In the genomic region with DNA sequence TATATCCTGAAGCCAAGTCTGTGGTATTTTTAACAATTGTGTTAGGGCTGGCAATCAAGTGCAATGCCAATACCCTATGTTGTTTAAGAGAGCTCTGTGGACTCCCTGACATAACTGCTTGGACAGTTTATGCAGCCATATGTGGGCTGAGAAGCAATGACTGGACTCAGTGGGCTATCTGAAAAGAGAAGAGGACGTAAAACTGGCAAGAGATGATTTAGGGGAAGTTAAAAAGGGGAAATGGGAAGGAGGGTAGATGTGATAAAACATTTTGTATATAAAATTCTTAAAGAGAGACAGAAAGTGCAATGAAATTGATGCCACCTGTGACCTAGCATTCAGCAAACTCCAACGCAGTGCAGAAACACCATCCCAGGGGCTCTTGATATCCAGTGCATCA, we compare ENCODE assay signal across 26 mouse cellular contexts.
A peak's percentile ranks its signal among the peaks of the same experiment; 100 is the strongest.
DNase-seq lines count a peak whose midpoint lies in the region; ATAC-seq lines count a peak whose summit lies in the region.
"Had no signal": no experiment of that assay in that cellular context is flagged by ENCODE, and none has a peak within 500 bp of the region (broad histone marks: within the 10 kb centered on the region; RNA-seq: fewer than 3 reads in every experiment).

No protein-coding gene starts in this region.

- no peaks in the 10 kb centered on the region for H3K36me3 ChIP-seq in midbrain, embryonic 16.5 days (ENCODE audit: control insufficient read depth, insufficient read depth, low read length)
- H3K36me3 ChIP-seq: embryonic facial prominence, embryonic 10.5 days; embryonic facial prominence, embryonic 13.5 days; forebrain, embryonic 12.5 days; forebrain, embryonic 15.5 days; heart, embryonic 10.5 days; heart, embryonic 13.5 days; hindbrain, embryonic 12.5 days; hindbrain, embryonic 15.5 days had no signal

- peak; percentile 67 for ATAC-seq in common myeloid progenitor, adult 5-6 weeks (replicated peaks; ENCODE audit: low read depth, poor library complexity, severe bottlenecking)
- ATAC-seq in megakaryocyte, adult 5-6 weeks (ENCODE audit: poor library complexity, severe bottlenecking): peak; percentile 77
- ATAC-seq in midbrain, embryonic 16.5 days: no peak
- ATAC-seq: CD4-positive, CD25-positive, alpha-beta regulatory T cell, adult 4 months; forebrain, embryonic 15.5 days; Patski had no signal

- no peak overlapping the region for H3K27ac ChIP-seq in midbrain, embryonic 16.5 days (ENCODE audit: low read length)
- H3K27ac ChIP-seq: embryonic facial prominence, embryonic 10.5 days; embryonic facial prominence, embryonic 13.5 days; forebrain, embryonic 12.5 days; forebrain, embryonic 15.5 days; heart, adult 2 months; heart, embryonic 10.5 days; heart, embryonic 13.5 days; hindbrain, embryonic 12.5 days; hindbrain, embryonic 15.5 days had no signal

- H3K9ac ChIP-seq in midbrain, embryonic 16.5 days (ENCODE audit: low read depth, low read length): no peak overlapping the region
- H3K9ac ChIP-seq: embryonic facial prominence, embryonic 13.5 days; forebrain, embryonic 12.5 days; forebrain, embryonic 15.5 days; heart, embryonic 13.5 days; hindbrain, embryonic 12.5 days; hindbrain, embryonic 15.5 days had no signal

- H3K27me3 ChIP-seq in midbrain, embryonic 16.5 days (ENCODE audit: control insufficient read depth, insufficient read depth, low read depth, low read length): no peaks in the 10 kb centered on the region
- H3K27me3 ChIP-seq: embryonic facial prominence, embryonic 13.5 days; forebrain, embryonic 12.5 days; forebrain, embryonic 15.5 days; heart, embryonic 13.5 days; hindbrain, embryonic 12.5 days; hindbrain, embryonic 15.5 days had no signal

- H3K4me1 ChIP-seq in midbrain, embryonic 16.5 days (ENCODE audit: control insufficient read depth, insufficient read depth, low read length): no peaks in the 10 kb centered on the region
- H3K4me1 ChIP-seq: embryonic facial prominence, embryonic 13.5 days; forebrain, embryonic 15.5 days; heart, embryonic 10.5 days; heart, embryonic 13.5 days; hindbrain, embryonic 12.5 days had no signal

- no peak overlapping the region for H3K4me3 ChIP-seq in midbrain, embryonic 16.5 days (ENCODE audit: low read depth, low read length)
- H3K4me3 ChIP-seq: embryonic facial prominence, embryonic 10.5 days; embryonic facial prominence, embryonic 13.5 days; erythroblast, embryonic 14.5 days; forebrain, embryonic 12.5 days; forebrain, embryonic 15.5 days; heart, adult 2 months; heart, embryonic 10.5 days; heart, embryonic 13.5 days; hindbrain, embryonic 12.5 days; hindbrain, embryonic 15.5 days had no signal

- intact Hi-C loops in heart, postnatal 14 days (cut with DNase I): no loop called here

- 85% methylated on average over 2 of the region's 2 CpGs for WGBS in midbrain, embryonic 16.5 days

- no peaks in the 10 kb centered on the region for H3K9me3 ChIP-seq in midbrain, embryonic 16.5 days (replicated peaks; ENCODE audit: control insufficient read depth, low read length, poor library complexity, severe bottlenecking)
- H3K9me3 ChIP-seq: forebrain, embryonic 12.5 days; forebrain, embryonic 15.5 days; heart, embryonic 13.5 days; hindbrain, embryonic 12.5 days; hindbrain, embryonic 15.5 days had no signal

- peak; percentile 63 for DNase-seq in MEL-GATA-1-ER (ENCODE audit: extremely low read depth, low read depth)
- no peak for DNase-seq in heart, postnatal 14 days
- no peak for DNase-seq in layer of hippocampus, adult 9-10 months (ENCODE audit: low spot score)
- DNase-seq: adrenal gland, postnatal 10 days; adrenal gland, postnatal 36 days; cerebellum, adult 11 months; cerebellum, adult 2 months; cerebellum, adult 9-11 months; cerebellum, postnatal 25 days; embryo, embryonic 11 days; gastrocnemius, postnatal 25 days had no signal

- H3K4me2 ChIP-seq in midbrain, embryonic 16.5 days (ENCODE audit: low read length): no peak overlapping the region
- H3K4me2 ChIP-seq: embryonic facial prominence, embryonic 13.5 days; forebrain, embryonic 12.5 days; forebrain, embryonic 15.5 days; heart, embryonic 13.5 days; hindbrain, embryonic 12.5 days; hindbrain, embryonic 15.5 days had no signal
